In the genomic region with DNA sequence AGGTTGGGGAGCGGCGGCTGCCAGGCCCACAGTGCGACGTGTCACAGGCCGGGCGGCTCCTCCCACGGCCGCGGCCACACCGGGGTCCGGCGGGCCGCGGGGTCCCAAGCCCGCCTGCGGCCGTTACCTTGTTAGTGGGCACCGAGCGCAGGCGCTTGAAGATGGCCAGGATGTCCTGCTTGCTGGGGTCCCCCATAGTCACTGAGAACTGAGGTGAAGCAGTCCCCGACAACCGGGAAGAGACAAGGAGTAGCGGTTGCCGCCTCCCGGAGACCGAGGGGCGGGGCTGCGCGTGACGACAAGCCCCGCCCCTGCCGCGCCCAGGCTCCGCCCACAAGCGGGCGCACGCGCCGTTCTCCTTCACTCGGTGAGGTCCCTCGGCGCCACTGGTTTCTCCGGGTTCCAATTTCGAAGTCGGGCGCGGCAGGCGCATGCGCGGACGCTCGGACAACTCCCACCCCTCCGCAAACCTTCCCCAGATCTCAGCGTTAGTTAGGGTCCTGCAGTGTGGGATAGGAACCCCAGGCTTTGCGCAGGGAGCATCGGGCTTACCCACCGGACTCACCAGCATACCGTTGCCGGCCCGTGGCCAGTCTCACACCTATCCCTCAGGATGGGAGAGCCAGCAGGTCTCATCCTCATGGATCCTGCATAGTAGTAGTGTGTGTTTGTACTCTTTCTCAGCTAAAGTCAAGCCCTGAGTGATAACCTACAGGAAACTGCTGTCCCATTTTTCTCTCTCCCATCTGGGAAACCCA, we compare ENCODE assay signal across 8 mouse cellular contexts. TPM values are rescaled to one million over a fixed set of nuclear protein-coding genes. Genes with fewer than 3 reads are reported as not detected.
DNase-seq lines count a peak whose midpoint lies in the region; ATAC-seq and TF ChIP-seq lines count a peak whose summit lies in the region.

TSS of gene Arfgap3 (minus strand) at position 294 of the 758 bp plus-strand sequence.

- under 1% methylated on average over 60 of the region's 60 CpGs for WGBS in forebrain, embryonic 13.5 days
- under 1% methylated on average over 60 of the region's 60 CpGs for WGBS in large intestine, adult 2 months
- WGBS in liver, postnatal 0 days (ENCODE audit: insufficient replicate concordance): under 1% methylated on average over 58 of the region's 60 CpGs
- WGBS in neural tube, embryonic 14.5 days: under 1% methylated on average over 60 of the region's 60 CpGs

- H3K9me3 ChIP-seq in E14TG2a.4 (ENCODE audit: low read length): no peaks in the 10 kb centered on the region
- no peaks in the 10 kb centered on the region for H3K9me3 ChIP-seq in forebrain, embryonic 13.5 days (replicated peaks)
- H3K9me3 ChIP-seq in liver, postnatal 0 days (ENCODE audit: low read length): no peaks in the 10 kb centered on the region
- no peaks in the 10 kb centered on the region for H3K9me3 ChIP-seq in neural tube, embryonic 14.5 days (ENCODE audit: control insufficient read depth, low read length)

- H3K27me3 ChIP-seq in E14TG2a.4 (ENCODE audit: insufficient read depth, low read length): peaks cover 10% of the 10 kb centered on the region
- H3K27me3 ChIP-seq in forebrain, embryonic 13.5 days: no peaks in the 10 kb centered on the region
- no peaks in the 10 kb centered on the region for H3K27me3 ChIP-seq in liver, postnatal 0 days (ENCODE audit: insufficient read depth, low read length)
- H3K27me3 ChIP-seq in neural tube, embryonic 14.5 days (ENCODE audit: control insufficient read depth, insufficient read depth, low read length): 0 out of 2 replicates have a peak, but pooled peaks cover 3% of the 10 kb centered on the region

- no peak for TF ChIP-seq CTCF in E14TG2a.4 (conservative IDR thresholded peaks at IDR 0.05; ENCODE audit: low read length)
- TF ChIP-seq CTCF in liver, postnatal 0 days (IDR thresholded peaks at IDR 0.05; ENCODE audit: low read depth): no peak

- H3K36me3 ChIP-seq in E14TG2a.4 (ENCODE audit: insufficient read depth, low read length): peaks cover 23% of the 10 kb centered on the region
- H3K36me3 ChIP-seq in forebrain, embryonic 13.5 days (ENCODE audit: poor library complexity, severe bottlenecking): peaks cover 3% of the 10 kb centered on the region; the same call in 1 of the 2 replicates
- H3K36me3 ChIP-seq in liver, postnatal 0 days (replicated peaks; ENCODE audit: insufficient read depth, low read length): no peaks in the 10 kb centered on the region
- no peaks in the 10 kb centered on the region for H3K36me3 ChIP-seq in neural tube, embryonic 14.5 days (ENCODE audit: control insufficient read depth, insufficient read depth, low read length)

- intact Hi-C loops in heart, postnatal 10 days (cut with DNase I): no loop called here

- peak within 1 kb of the TSS; percentile 92 for H3K4me2 ChIP-seq in forebrain, embryonic 13.5 days
- H3K4me2 ChIP-seq in liver, postnatal 0 days (ENCODE audit: low read depth, low read length): peak within 1 kb of the TSS; percentile 97
- peak within 1 kb of the TSS; percentile 94 for H3K4me2 ChIP-seq in neural tube, embryonic 14.5 days (ENCODE audit: low read depth, low read length)

- TF ChIP-seq EP300 in liver, postnatal 0 days (IDR thresholded peaks at IDR 0.05; ENCODE audit: low read depth): no peak

- peaks cover 35% of the 10 kb centered on the region for H3K4me1 ChIP-seq in E14TG2a.4 (replicated peaks; ENCODE audit: low read depth, low read length)
- peaks cover 11% of the 10 kb centered on the region for H3K4me1 ChIP-seq in forebrain, embryonic 13.5 days
- H3K4me1 ChIP-seq in liver, postnatal 0 days (ENCODE audit: insufficient read depth): peaks cover 23% of the 10 kb centered on the region
- peaks cover 7% of the 10 kb centered on the region; the same call in 1 of the 2 replicates for H3K4me1 ChIP-seq in neural tube, embryonic 14.5 days (ENCODE audit: control insufficient read depth, insufficient read depth, low read length)

- peak; percentile 90 for DNase-seq in c-Kit-positive CD71-positive TER-119-positive erythroid progenitor cells, embryonic 14.5 days (ENCODE audit: low spot score)
- peak; percentile 96 for DNase-seq in heart, postnatal 10 days
- DNase-seq in large intestine, adult 2 months (ENCODE audit: low read depth, low spot score): no peak
- DNase-seq in liver, postnatal 0 days: peak; percentile 96
- peak; percentile 97 for DNase-seq in testis, postnatal 10 days (ENCODE audit: low spot score)

- peak; percentile 93 for ATAC-seq in forebrain, embryonic 13.5 days
- ATAC-seq in liver, postnatal 0 days: peak; percentile 95
- peak; percentile 94 for ATAC-seq in neural tube, embryonic 14.5 days (ENCODE audit: low read depth)

- no peak within 1 kb of the TSS for H3K27ac ChIP-seq in forebrain, embryonic 13.5 days
- peak within 1 kb of the TSS; percentile 72 for H3K27ac ChIP-seq in liver, postnatal 0 days (ENCODE audit: low read depth)
- peak within 1 kb of the TSS; percentile 78 for H3K27ac ChIP-seq in neural tube, embryonic 14.5 days (ENCODE audit: low read depth, low read length)

- peak within 1 kb of the TSS; percentile 84 for H3K9ac ChIP-seq in forebrain, embryonic 13.5 days
- peak within 1 kb of the TSS; percentile 90 for H3K9ac ChIP-seq in liver, postnatal 0 days (replicated peaks)
- H3K9ac ChIP-seq in neural tube, embryonic 14.5 days (replicated peaks; ENCODE audit: low read depth, low read length): peak within 1 kb of the TSS; percentile 84

- H3K4me3 ChIP-seq in E14TG2a.4 (replicated peaks; ENCODE audit: low read length): peak within 1 kb of the TSS; percentile 92
- peak within 1 kb of the TSS; percentile 87 for H3K4me3 ChIP-seq in forebrain, embryonic 13.5 days
- peak within 1 kb of the TSS; percentile 96 for H3K4me3 ChIP-seq in liver, postnatal 0 days (ENCODE audit: low read depth, low read length)
- peak within 1 kb of the TSS; percentile 81 for H3K4me3 ChIP-seq in neural tube, embryonic 14.5 days (ENCODE audit: low read depth, low read length)

RNA-seq across cellular contexts. Expression of gene Arfgap3, which starts in this region (rescaled TPM):
- 33.6 and 37.3 TPM in 2 replicates for polyA plus RNA-seq in forebrain, embryonic 13.5 days (2015; fragmentation: Nextera tagmentation; extraction: Ambion mirVana)
- 10 to 100 TPM; 15.6 to 20.2 TPM for total RNA-seq in heart, postnatal 10 days (2021)
- polyA plus RNA-seq in large intestine, adult 2 months (2012; rRNA removed): 74.4 and 88.5 TPM in 2 replicates
- polyA plus RNA-seq in liver, postnatal 0 days (2015; fragmentation: Nextera tagmentation; extraction: Ambion mirVana): 9.6 and 9.9 TPM in 2 replicates
- polyA plus RNA-seq in neural tube, embryonic 14.5 days (2014; fragmentation: Nextera tagmentation; extraction: Ambion mirVana): 37.4 and 40.3 TPM in 2 replicates
